Mouse (Mus musculus) Muller cell, postnatal 12 days (primary cell): ENCODE results near the gene Trak2.
"Not testable (repeated sequence)": the region's sequence is repeated elsewhere in the genome, so short reads cannot be mapped to it uniquely, and the experiment has no call there.

Experiments used
- DNase-seq: peaks from one replicate; pipeline ENCODE4 v3.0.0-alpha.2; 2015; ENCODE audit errors: inconsistent ontology term

Gene Trak2

DNA sequence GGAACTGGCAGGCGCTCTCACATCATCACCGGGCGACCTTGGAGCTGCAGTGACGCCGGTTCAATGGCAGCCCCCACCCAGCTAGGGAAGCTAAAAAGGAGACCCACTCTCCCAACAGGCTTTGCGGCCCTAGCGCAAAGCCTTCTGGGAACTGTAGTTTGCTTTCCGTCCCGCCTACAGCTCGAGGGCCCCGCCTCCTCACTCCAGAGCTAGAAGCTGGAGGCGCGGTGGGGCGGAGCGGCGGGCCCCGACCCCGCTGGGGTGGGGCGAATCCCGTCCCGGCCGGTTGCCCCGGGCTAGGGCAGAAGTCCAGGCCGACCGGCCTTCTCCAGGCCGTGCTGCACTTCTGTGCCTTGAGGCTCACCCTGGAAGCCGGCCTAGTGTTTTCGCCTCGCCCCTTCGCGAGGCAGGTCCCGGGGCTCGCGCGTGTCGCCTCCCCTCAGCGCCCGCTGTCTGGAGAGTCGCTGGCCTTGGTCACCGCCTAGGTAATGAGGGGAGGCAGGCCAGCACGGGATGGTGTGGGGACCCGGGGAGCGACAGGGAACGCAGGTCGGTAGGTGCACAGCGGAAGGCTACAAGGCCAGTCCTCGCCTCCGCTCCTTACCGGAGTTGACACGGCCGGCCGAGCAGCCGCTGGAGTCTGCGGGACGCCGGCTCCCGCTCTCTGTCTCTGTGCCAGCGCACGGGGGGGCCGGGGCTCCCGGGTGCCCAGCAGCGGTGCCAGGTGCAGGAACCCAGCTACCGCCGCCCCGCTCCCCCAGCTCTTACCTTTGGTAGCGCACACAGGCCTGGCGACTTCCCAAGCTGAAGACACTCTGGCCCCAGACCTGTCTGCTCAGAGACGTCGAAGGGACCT lies at the start of gene Trak2, which contains the start of gene Stradb:
Trak2 (minus strand) TSS at position 65 of the 856 bp plus-strand sequence.
Stradb (plus strand) TSS at position 157 of the 856 bp plus-strand sequence.
- DNase-seq: peak; percentile 97

DNA sequence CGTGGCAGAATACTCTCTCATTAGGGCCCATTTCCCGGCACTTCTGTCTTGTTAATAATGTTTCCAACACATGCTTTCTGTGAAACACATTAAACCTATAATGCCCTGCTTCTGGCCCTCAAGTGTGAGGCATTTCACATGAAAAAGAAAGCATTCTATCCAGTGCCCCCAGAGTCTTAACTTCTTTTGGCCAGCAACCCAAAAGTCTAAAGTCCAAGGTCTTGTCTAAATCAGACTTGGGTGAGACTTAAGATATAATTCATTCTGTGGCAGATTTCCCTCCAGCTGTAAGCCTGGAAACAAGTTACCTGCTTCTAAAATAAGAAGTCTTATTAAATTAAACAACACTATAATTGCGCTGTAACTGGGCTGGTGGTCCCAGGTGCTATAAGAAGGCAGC lies 48.3 kb upstream of the Trak2 start:
- no peak for DNase-seq

DNA sequence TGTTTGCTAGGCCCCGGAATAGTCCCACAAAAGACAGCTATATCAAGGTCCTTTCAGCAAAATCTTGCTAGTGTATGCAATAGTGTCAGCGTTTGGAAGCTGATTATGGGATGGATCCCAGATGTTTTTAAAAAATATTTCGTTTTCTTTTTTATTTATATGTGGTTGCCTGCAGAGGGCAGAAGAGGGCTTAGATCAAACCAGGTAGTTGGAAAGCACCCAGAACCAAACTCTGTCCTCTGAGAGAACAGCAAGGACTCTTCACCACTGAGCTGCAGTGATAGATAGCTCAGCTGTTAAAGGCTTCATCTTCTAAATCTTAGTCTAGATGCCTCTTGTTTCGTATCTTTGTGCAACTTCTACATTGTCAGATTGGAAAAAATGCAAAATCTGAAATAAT lies 36.0 kb upstream of the Trak2 start:
- DNase-seq: peak; percentile 3

DNA sequence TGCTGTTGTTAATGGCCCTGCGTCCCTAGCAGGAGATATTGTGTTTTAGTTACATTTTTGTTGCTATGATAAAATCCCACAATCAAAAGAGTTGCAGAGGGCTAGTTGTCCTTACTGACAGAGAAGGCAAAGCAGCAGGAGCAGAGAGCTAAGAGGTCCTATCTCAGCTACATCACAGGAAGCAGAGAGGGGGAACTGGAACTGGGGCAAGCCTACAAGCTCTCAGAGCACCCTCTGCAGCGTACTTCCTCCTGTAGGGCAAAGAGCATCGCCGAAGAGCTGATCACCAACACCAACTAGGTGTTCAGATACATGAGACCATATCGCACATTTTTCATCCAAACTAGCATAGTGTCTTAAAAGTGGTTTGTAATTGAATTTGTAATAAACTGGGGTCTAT lies 22.1 kb upstream of the Trak2 start:
- DNase-seq: no peak

DNA sequence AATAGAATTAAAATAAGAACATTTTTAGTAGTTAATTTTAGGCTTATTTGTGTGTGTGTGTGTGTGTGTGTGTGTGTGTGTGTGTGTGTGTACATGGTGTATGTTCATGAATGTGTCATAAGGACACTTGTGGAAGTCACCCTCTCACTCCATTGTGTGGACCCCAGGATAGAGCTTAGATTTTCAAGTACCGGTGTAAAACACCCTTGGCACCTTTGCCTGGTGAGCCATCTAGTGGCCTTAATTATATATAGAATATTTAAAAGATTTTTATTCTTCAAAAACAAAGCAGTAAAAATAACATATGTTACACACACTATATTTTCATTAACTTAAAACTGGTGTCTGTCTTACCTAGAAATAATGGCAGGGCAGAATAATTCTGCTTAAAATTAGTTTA lies 20.5 kb upstream of the Trak2 start:
- no peak for DNase-seq

DNA sequence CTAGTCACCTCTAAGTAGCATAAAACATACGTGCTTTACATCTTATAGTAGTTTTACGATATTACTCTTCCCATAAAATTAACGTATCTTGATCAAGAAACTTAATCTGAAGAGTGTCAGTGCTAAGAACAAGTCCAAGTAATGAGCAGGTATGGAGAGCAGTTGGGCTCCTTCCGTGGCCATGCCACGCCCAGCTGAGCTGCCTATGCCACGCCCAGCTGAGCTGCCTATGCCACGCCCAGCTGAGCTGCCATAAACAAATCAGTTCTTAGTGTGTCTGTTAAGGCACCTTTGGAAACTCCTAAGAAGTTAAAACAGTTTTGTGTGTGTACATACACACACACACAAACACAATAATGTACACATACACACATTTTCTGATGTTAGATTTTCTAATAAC lies 19.9 kb upstream of the Trak2 start:
- no peak for DNase-seq

DNA sequence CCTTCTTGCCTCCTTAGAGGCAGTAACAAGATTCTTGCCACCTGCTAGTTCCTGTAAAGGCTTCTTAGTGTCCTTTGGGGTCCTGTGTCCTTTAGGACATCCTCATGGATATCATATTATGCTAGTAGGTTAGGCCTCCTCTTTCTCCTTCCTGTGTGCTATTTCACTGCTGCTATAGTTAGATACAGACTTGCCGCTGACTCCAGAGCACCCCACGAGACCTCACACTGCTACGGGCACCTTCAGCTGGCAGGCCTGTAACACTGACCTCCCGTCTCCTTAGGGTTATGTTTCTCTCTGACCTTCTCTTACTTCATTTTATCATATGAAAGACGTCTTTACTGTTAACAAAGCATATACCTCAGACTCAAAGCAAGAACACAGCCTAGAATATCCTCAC lies 11.4 kb upstream of the Trak2 start:
- no peak for DNase-seq

DNA sequence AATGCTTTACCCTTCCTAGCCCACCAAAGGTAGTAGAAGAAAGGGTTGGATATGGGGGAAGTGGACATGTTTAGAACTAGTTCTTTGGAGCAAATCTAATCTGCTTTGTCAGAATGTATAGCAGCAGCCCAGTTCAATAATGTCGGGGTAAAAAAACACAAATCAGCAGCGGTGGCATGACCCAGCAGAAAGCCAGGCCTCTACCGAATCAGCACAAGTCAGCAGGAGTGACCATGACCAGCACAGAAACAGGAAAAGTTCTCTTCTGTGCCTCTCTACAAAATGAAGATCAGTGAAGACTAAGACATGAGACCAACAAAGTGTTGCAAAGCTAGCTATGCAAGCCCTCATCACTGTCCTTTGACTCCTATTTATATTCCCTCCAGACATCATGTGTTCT lies 9.0 kb upstream of the Trak2 start:
- no peak for DNase-seq

DNA sequence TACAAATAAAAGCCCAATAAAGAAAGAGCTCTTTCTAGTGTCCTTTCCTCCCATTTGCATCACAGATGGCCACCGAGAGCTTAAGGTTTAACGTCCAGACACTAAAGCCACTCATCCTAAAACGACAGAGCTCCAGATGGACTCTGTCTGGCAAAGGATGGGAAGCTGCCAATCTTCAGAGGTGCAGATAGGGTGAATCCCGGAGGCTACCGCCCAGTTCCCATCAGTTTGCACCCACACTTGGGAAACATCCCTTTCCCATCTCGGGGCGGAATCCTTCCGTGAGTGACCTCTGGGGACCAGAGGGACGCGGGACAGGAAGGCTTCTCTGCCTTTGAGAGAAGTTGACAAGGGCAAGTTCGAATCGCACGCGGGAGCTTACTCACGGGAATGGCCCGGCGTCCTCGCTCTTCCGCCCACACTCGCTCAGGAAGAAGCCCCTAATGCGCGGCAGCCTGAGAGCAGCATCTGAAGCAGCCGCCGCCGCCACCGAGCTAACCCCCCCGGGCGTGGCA lies 322 bp downstream of the Trak2 start:
- DNase-seq: no peak

DNA sequence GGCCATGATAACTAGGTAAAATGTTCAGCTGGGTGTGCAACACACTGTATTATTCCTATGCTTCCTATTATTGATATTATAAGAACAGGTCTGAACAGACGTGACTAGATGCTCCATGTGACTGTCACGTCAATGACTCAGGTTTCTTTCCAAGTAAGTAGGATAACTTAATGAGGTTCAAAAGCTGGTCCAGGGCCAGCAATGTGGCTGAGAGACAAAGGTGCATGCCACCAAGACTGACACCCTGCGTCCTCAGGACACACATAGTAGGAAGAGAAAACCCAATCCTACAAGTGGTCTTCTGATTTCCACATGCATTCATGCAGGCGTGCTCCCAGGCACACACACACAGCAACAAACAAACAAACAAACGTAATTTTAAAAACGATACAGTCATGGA lies 2.1 kb downstream of the Trak2 start:
- no peak for DNase-seq

DNA sequence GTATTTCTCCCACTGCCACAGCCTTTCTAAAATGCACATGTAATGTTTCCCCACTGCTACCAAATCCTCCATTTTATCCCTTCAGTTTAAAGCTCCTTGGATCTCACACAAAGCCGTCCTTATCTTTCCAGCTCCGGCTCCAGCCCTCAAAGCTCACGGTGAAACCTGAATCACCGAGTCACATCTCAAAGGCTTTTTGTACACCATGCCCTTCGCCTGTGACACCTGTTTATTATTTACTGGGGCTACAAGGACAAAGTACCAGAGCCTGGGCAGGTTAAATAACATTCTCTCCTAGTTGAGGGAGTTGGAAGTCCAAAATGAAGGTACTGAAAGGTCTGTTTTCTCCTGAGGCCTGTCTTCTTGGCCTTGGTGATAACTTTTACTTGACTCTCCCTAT lies 3.2 kb downstream of the Trak2 start:
- DNase-seq: no peak

DNA sequence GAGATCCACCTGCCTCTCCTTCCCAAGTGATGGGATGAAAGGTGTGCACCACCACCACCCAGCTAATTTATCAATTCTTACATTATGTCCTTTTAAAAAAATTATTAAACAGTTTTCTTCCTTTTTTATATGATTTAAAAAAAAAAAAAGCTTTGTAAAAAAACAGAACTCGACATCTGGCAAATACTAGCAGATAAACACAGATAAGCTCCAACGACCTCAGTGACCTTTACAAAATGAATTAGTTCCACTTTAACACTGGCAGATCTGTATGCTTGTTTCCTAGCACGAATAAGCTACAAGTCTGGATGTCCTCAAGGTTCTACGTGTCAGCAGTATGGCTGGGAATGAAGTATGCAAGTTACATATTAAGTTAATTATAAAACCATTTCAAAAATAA lies 5.7 kb downstream of the Trak2 start:
- DNase-seq: no peak

DNA sequence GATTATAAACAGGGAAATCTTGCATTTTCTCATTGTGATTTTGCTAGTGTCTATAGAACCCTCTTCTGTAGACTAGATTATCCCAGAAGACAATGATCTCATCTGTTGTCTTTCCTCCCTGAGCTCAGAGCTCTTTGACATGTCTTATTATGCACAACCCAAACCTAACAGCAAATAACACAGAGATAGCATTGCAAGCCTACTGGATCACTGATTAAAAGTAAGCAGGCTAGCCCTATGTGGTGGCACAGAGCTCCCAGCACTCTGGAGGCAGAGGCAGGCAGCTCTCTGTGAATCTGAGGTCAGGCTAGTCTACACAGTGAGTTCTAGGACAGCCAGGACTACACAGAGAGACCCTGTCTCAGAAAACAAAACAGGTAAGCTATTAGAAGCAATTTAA lies 10.4 kb downstream of the Trak2 start:
- no peak for DNase-seq

DNA sequence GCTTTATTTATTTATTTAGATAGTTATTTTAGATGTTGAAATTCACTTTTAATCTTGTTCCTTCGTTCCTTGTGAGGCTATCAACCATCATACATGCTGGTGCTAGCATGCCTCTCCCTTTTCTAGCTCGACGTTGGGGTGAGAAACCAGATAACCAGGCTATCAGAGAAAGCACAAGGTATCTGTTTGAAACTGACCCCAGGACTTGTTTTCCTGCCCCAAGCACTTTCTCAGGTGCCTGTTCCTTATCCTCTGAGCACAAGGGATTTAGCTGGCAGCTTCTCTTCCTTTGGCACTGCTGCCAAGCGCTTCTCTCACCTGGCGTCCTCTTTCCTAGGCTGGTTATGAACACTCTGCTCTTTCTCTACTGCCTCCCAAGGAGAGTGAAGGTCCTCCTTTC lies 10.8 kb downstream of the Trak2 start:
- DNase-seq: no peak

DNA sequence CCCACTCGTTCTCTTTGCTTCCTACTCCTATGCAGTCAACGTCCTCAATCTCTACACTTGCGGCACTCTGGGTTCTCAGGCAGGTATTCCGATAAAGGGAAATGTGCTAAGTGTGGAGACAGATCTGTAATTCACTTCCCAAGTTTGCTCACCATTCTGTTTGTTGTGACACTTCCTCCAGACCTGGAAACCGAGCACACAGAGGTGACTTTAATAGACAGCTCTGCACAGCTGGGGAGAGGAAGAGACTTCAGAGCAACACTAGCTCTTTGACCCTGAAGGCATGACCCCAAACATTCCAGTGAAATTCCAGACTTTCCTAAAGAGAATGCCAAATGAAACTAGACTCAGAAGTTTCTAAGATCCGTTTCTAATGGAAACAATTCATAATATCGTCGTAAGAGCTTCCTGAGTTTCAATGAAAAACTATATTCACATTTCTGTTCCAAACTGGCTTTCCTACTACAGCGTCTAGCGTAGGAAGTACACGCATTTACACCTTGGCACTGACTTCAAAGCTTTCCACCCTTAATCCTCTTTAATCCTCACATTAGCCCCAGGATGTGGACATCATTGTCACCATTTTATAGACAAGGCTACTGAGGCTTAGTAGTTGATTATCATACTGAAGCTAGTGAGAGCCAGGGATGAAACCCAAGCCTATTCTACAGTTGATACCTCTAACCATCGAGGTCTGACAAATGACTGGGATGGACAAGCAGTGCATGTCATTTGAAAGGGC lies 11.9 kb downstream of the Trak2 start:
- DNase-seq: peak; percentile 36

DNA sequence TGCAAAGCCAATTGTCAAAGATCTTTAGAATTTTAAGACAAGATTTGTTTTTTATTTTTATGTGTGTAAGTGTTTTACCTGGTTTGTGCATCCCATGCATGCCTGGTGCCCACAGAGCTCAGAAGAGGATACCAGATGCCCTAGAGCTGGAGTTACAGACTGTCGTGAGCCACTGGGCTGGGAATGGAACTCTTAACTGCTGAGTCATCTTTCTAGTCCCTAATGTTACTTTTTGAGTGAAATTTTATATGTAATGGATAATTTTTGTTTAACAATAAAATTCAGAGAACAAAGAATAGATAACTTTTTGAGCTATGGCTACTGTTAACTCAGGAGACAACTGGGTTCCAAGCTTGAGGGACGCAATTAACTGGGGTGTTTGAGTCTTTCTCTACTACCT lies 13.5 kb downstream of the Trak2 start:
- DNase-seq: no peak

DNA sequence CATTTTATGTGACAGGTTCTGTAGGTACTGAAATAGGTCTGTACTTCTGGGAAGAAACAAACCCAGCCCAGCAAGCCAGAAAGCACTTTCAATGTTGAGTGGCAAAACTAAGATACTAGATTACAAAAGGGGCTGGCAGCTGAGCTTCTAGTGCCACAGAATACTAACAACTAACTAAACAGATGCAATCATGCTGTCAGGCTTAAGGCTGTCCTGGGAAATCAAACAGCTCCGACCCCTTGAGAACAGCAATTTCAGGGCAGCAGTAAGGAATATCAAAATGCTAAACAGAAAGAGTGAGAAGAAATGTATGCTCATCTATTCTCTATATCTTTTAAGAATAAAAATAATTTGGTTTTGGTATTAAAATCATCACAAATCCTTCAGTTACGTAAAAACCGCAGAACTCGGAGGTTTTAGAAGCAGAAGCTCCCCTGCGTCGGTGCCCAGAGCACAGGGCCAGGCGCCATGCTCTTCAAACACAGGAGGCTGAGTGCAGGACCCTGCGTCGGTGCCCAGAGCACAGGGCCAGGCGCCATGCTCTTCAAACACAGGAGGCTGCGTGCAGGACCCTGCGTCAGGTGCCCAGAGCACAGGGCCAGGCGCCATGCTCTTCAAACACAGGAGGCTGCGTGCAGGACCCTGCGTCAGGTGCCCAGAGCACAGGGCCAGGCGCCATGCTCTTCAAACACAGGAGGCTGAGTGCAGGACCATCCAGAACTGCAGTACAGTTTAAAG lies 14.3 kb downstream of the Trak2 start:
- not testable (repeated sequence) for DNase-seq

DNA sequence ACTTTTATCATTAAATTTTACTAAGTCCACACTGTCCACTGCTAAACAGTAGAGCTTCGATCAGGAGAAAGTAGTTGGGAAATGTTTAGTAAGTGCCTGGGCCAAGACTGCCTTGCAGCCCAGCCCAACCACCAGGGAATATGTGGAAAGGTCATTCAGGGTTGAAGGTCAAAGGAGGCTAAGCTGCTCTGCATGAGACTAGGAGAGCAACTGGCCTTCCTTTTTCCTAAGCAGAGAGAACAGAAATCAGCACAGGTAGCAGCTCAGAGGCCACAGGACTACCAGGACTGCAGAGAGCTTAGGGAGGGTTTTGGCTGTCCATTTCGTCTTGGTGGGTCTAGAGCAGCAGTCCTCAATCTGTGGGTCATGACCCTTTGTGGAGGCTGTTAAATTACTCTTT lies 15.3 kb downstream of the Trak2 start:
- DNase-seq: no peak

DNA sequence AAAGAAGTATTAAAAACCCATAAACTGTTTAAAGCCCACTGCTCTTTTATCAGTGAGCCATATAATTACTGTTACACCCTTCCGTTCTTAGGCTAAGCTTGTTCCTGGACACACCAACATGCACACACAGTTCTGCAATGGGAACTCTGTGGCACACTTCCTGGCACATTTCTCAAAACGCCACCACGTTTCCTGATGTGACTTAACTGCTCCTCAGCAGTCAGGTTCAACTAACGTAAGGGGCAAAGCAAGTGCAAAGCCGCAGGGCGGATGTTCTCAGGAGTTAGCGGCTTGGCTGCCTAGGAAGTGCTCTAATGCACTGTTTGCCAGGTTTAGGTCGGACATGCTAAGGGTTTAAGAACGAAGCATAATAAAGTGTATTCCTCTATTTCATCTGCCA lies 17.0 kb downstream of the Trak2 start:
- no peak for DNase-seq

DNA sequence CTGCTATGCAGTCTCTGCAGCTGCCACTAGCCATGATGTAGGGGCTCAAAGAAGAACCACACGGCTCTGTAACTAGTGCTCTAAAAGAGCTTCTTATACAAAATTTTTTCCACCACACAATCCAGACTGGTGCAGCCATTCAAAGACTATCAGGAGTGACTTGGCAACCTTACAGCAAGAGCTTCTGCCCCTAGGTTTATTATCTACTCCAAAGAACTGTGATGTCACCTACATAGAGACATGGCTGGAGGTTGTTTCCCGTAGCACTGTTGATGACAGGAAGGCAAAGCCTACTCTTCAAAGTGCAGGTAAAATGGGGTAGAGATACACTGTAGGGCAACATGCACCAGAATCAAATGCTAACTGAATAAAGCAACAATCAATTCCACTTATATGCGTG lies 17.5 kb downstream of the Trak2 start:
- DNase-seq: no peak

DNA sequence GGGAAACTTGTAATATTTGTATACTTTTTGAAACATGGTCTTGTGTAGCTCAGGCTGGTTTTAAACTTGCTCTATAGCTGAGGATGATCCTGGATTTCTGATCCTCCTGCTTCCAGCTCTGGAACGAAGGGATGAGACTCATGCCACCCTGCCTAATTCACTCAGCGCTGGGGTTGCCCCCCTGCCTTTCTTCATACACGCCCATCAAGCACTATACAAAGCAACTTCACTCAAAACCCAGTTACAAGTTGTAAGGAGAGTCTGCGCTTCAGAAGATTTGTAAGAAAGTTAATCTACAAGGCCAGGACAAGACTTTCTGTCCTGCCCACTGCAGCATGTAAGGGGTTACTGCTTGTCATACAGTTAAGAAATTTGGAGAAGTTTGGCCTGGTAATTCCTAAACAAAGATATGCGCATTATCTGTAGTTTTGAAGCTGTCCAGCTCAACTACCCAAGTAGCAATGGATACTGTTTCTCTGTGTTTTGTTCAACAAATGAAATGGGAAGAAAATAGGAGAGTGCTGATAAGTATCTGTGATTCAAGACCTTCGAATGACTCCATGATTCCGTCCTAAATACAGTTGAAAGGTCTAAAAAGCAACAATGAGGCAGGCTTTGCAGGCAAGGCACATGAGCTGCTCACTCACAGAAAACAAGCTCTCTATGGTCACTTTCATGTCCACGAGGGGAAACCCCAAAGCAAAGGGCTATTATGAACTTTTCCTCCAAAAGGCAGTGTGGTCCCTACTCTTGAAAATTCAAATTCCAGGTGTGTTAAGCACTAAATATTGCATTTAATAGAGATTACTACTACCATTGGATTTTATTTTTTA lies 18.4 kb downstream of the Trak2 start:
- DNase-seq: no peak
